Mouse (Mus musculus) MEL (cell line): ENCODE measurements around the gene Ciita. TPM values are rescaled to one million over a fixed set of nuclear protein-coding genes. Genes with fewer than 3 reads are reported as not detected.

Source experiments
- DNase-seq: peaks from one replicate; pipeline ENCODE4 v3.0.0; 2011; ENCODE audit warnings: low read depth, low spot score
- H3K27ac ChIP-seq: 2 replicates; pipeline ENCODE4 v1.5.1; 2012; ENCODE audit warnings: low read depth, mild to moderate bottlenecking, control low read depth, low read length, moderate library complexity; ENCODE audit not compliant: control insufficient read depth
- H3K27me3 ChIP-seq, 2 experiments: fragments of 150-350 bp in 1 of 2; sonication (generic) in 1 of 2; 2 replicates each; pipeline ENCODE4 v1.6.1; 2012; ENCODE audit warnings: low read length in 2 of 2, mild to moderate bottlenecking in 2 of 2, improper control_type of control experiment in 1 of 2, moderate library complexity in 1 of 2; ENCODE audit not compliant: insufficient read depth in 2 of 2, control insufficient read depth in 1 of 2
- H3K36me3 ChIP-seq, 2 experiments: 2 replicates each; pipeline ENCODE4 v1.6.1; 2012 to 2014; ENCODE audit warnings: low read length in 2 of 2, improper control_type of control experiment in 1 of 2, inconsistent platforms in 1 of 2, mild to moderate bottlenecking in 1 of 2; ENCODE audit not compliant: insufficient read depth in 2 of 2, control insufficient read depth in 1 of 2
- H3K4me1 ChIP-seq, 2 experiments: fragments of 150-350 bp in 1 of 2; sonication (generic) in 1 of 2; 2 replicates each; pipeline ENCODE4 v1.6.1; 2012; ENCODE audit warnings: low read length in 2 of 2, improper control_type of control experiment in 1 of 2, mild to moderate bottlenecking in 1 of 2; ENCODE audit not compliant: insufficient read depth in 2 of 2, control insufficient read depth in 1 of 2
- H3K4me3 ChIP-seq, 2 experiments: fragments of 150-350 bp in 1 of 2; sonication (generic) in 1 of 2; 2 replicates each; pipeline ENCODE4 v1.5.1; 2012; ENCODE audit warnings: low read depth in 2 of 2, low read length in 2 of 2, mild to moderate bottlenecking in 2 of 2, moderate library complexity in 2 of 2, control low read depth in 1 of 2, improper control_type of control experiment in 1 of 2; ENCODE audit not compliant: control insufficient read depth in 1 of 2, insufficient read depth in 1 of 2
- H3K79me2 ChIP-seq: 2 replicates; pipeline ENCODE4 v1.6.1; 2012; ENCODE audit warnings: mild to moderate bottlenecking, low read length, moderate library complexity; ENCODE audit not compliant: control insufficient read depth, poor library complexity, insufficient read depth
- H3K9ac ChIP-seq: 2 replicates; pipeline ENCODE4 v1.6.1; 2012; ENCODE audit warnings: low read depth, mild to moderate bottlenecking, control low read depth, low read length, moderate library complexity; ENCODE audit not compliant: control insufficient read depth, poor library complexity, severe bottlenecking
- H3K9me3 ChIP-seq: fragments of 150-350 bp; sonication (generic); replicated peaks from 2 replicates; pipeline ENCODE4 v1.6.1; 2012; ENCODE audit warnings: mild to moderate bottlenecking, low read length, improper control_type of control experiment, moderate library complexity; ENCODE audit not compliant: insufficient read depth
- BHLHE40 ChIP-seq: IDR thresholded peaks from 2 replicates; pipeline ENCODE4 v1.6.1; 2012; ENCODE audit warnings: low read depth, mild to moderate bottlenecking, inconsistent platforms, low read length, improper control_type of control experiment, borderline replicate concordance
- CHD1 ChIP-seq: IDR thresholded peaks from 2 replicates; pipeline ENCODE4 v1.6.1; 2012; ENCODE audit warnings: low read depth, mild to moderate bottlenecking, inconsistent platforms, low read length, improper control_type of control experiment
- CHD2 ChIP-seq: IDR thresholded peaks from 2 replicates; pipeline ENCODE4 v1.6.1; 2011; ENCODE audit warnings: low read length, improper control_type of control experiment
- CTCF ChIP-seq, 3 experiments: IDR thresholded peaks in 2 of 3; conservative IDR thresholded peaks in 1 of 3; 2 replicates each; pipeline ENCODE4 v1.5.1; 2011 to 2012; ENCODE audit warnings: low read length in 3 of 3, low read depth in 2 of 3, mild to moderate bottlenecking in 2 of 3, improper control_type of control experiment in 1 of 3, inconsistent platforms in 1 of 3, mixed read lengths in 1 of 3, moderate library complexity in 1 of 3; ENCODE audit not compliant: control insufficient read depth in 1 of 3, insufficient read depth in 1 of 3, poor library complexity in 1 of 3, severe bottlenecking in 1 of 3
- E2F4 ChIP-seq: IDR thresholded peaks from 2 replicates; pipeline ENCODE4 v1.6.1; 2011; ENCODE audit warnings: low read depth, low read length, improper control_type of control experiment, borderline replicate concordance
- ELF1 ChIP-seq: IDR thresholded peaks from 2 replicates; pipeline ENCODE4 v1.6.1; 2014; ENCODE audit warnings: low read depth, mild to moderate bottlenecking, inconsistent platforms, low read length, improper control_type of control experiment, moderate library complexity
- ETS1 ChIP-seq: IDR thresholded peaks from 2 replicates; pipeline ENCODE4 v1.6.1; 2012; ENCODE audit warnings: low read depth, mild to moderate bottlenecking, inconsistent platforms, low read length, improper control_type of control experiment, moderate library complexity
- GABPA ChIP-seq: IDR thresholded peaks from 2 replicates; pipeline ENCODE4 v1.6.1; 2012; ENCODE audit warnings: low read depth, mild to moderate bottlenecking, inconsistent platforms, low read length, improper control_type of control experiment, moderate library complexity
- GATA1 ChIP-seq: IDR thresholded peaks from 2 replicates; pipeline ENCODE4 v1.6.1; 2011; ENCODE audit warnings: low read depth, low read length, improper control_type of control experiment
- HCFC1 ChIP-seq: IDR thresholded peaks from 2 replicates; pipeline ENCODE4 v1.6.1; 2012; ENCODE audit warnings: low read depth, mild to moderate bottlenecking, inconsistent platforms, low read length, improper control_type of control experiment, moderate library complexity
- JUND ChIP-seq: IDR thresholded peaks from 2 replicates; pipeline ENCODE4 v1.6.1; 2011; ENCODE audit warnings: low read depth, mild to moderate bottlenecking, improper control_type of control experiment, low read length
- KAT2A ChIP-seq: conservative IDR thresholded peaks from 2 replicates; pipeline ENCODE4 v1.6.1; 2012; ENCODE audit warnings: low read depth, low read length, improper control_type of control experiment, inconsistent platforms
- MAX ChIP-seq: IDR thresholded peaks from 2 replicates; pipeline ENCODE4 v1.6.1; 2011; ENCODE audit warnings: low read length, improper control_type of control experiment
- MAZ ChIP-seq: IDR thresholded peaks from 2 replicates; pipeline ENCODE4 v1.6.1; 2012; ENCODE audit warnings: low read depth, mild to moderate bottlenecking, inconsistent platforms, low read length, improper control_type of control experiment
- MXI1 ChIP-seq: IDR thresholded peaks from 2 replicates; pipeline ENCODE4 v1.6.1; 2011; ENCODE audit warnings: mild to moderate bottlenecking, low read depth, low read length, improper control_type of control experiment
- MYC ChIP-seq: IDR thresholded peaks from 2 replicates; pipeline ENCODE4 v1.6.1; 2011; ENCODE audit warnings: low read depth, mild to moderate bottlenecking, low read length, improper control_type of control experiment, moderate library complexity
- NELFE ChIP-seq: IDR thresholded peaks from 2 replicates; pipeline ENCODE4 v1.6.1; 2011; ENCODE audit warnings: low read depth, low read length, improper control_type of control experiment
- POLR2A ChIP-seq, 2 experiments: IDR thresholded peaks; 2 replicates each; pipeline ENCODE4 v1.6.1; 2011 to 2012; ENCODE audit warnings: low read length in 2 of 2, mild to moderate bottlenecking in 2 of 2, control low read depth in 1 of 2, improper control_type of control experiment in 1 of 2, low read depth in 1 of 2, moderate library complexity in 1 of 2; ENCODE audit not compliant: control insufficient read depth in 1 of 2, insufficient read depth in 1 of 2, poor library complexity in 1 of 2
- POLR2AphosphoS2 ChIP-seq: IDR thresholded peaks from 2 replicates; pipeline ENCODE4 v1.6.1; 2011; ENCODE audit warnings: low read length, improper control_type of control experiment
- RCOR1 ChIP-seq: IDR thresholded peaks from 2 replicates; pipeline ENCODE4 v1.6.1; 2012; ENCODE audit warnings: low read depth, mild to moderate bottlenecking, inconsistent platforms, low read length, improper control_type of control experiment
- SIN3A ChIP-seq: IDR thresholded peaks from 2 replicates; pipeline ENCODE4 v1.6.1; 2012; ENCODE audit warnings: low read length, improper control_type of control experiment, inconsistent platforms
- TAL1 ChIP-seq: IDR thresholded peaks from 2 replicates; pipeline ENCODE4 v1.6.1; 2012; ENCODE audit warnings: mild to moderate bottlenecking, inconsistent platforms, low read length, moderate library complexity, mixed read lengths
- TBP ChIP-seq: IDR thresholded peaks from 2 replicates; pipeline ENCODE4 v1.8.0; 2011; ENCODE audit warnings: low read depth, low read length, improper control_type of control experiment
- TCF12 ChIP-seq: IDR thresholded peaks from 2 replicates; pipeline ENCODE4 v1.6.1; 2014; ENCODE audit warnings: low read depth, mild to moderate bottlenecking, inconsistent platforms, low read length, improper control_type of control experiment, moderate library complexity
- USF2 ChIP-seq, 2 experiments: IDR thresholded peaks; 2 replicates each; pipeline ENCODE4 v1.6.1; 2011 to 2012; ENCODE audit warnings: improper control_type of control experiment in 2 of 2, low read length in 2 of 2, borderline replicate concordance in 1 of 2, inconsistent platforms in 1 of 2, low read depth in 1 of 2, mild to moderate bottlenecking in 1 of 2; ENCODE audit not compliant: insufficient read depth in 1 of 2
- ZKSCAN1 ChIP-seq: IDR thresholded peaks from 2 replicates; pipeline ENCODE4 v1.6.1; 2012; ENCODE audit warnings: low read depth, mild to moderate bottlenecking, inconsistent platforms, low read length, improper control_type of control experiment, moderate library complexity
- ZMIZ1 ChIP-seq: IDR thresholded peaks from 2 replicates; pipeline ENCODE4 v1.6.1; 2012; ENCODE audit warnings: low read depth, mild to moderate bottlenecking, inconsistent platforms, low read length, improper control_type of control experiment, moderate library complexity
- ZNF384 ChIP-seq: IDR thresholded peaks from 2 replicates; pipeline ENCODE4 v1.6.1; 2012; ENCODE audit warnings: low read depth, mild to moderate bottlenecking, inconsistent platforms, low read length, improper control_type of control experiment
- polyA plus RNA-seq, 2 experiments: library from polyadenylated mRNA; stranded (reverse) in 1 of 2; unstranded in 1 of 2; fragments of >175 nt in 1 of 2; fragments of >200 nt in 1 of 2; gene quantifications; 2 replicates each; pipeline versions ENCODE4 v1.2.1 to v1.2.4; 2012; ENCODE audit warnings: low replicate concordance in 2 of 2, low read depth in 1 of 2; ENCODE audit not compliant: insufficient read length in 2 of 2, insufficient read depth in 1 of 2, missing spikeins in 1 of 2
- total RNA-seq: library from RNA; depleted of rRNA; stranded (reverse); fragments of 300-350 nt; gene quantifications from 2 replicates; pipeline ENCODE4 v1.2.3, GENCODE M21; 2012

The Ciita gene
- total and polyA plus RNA-seq, 3 experiments, result 0.04 TPM; not detected in 2

- no peaks in the 10 kb centered on the region for H3K9me3 ChIP-seq
- peaks cover 7 to 20% of the 10 kb centered on the region in 2 experiments for H3K4me1 ChIP-seq
- peak overlapping the region; percentile 66 to 74 for H3K4me3 ChIP-seq
- peaks cover 0 to 7% of the 10 kb centered on the region in 2 experiments; a peak in 1 of 4 replicates for H3K36me3 ChIP-seq
- H3K27me3 ChIP-seq, result no peaks in the 10 kb centered on the region
- TF ChIP-seq SIN3A, result 0 out of 2 replicates have a peak, but pooled peaks have one; percentile 30
- no peak for TF ChIP-seq CHD2
- TF ChIP-seq ZKSCAN1, result no peak
- 0 out of 2 replicates have a peak, but pooled peaks have one; percentile 28 for TF ChIP-seq ETS1
- TF ChIP-seq CTCF (IDR thresholded peaks at IDR 0.05 in 2 of 3, conservative IDR thresholded peaks at IDR 0.05 in 1 of 3; ENCODE audit: control insufficient read depth in 1 of 3, insufficient read depth in 1 of 3, low read depth in 2 of 3, low read length in 3 of 3, poor library complexity in 1 of 3, severe bottlenecking in 1 of 3), result peak in 1 of 3 experiments; percentile 21; a peak in 1 of 6 replicates
- 0 out of 2 replicates have a peak, but pooled peaks have one; percentile 61 for TF ChIP-seq MXI1
- 0 out of 2 replicates have a peak, but pooled peaks have one; percentile 12 for TF ChIP-seq TAL1
- peak; percentile 9; the same call in 1 of the 2 replicates for TF ChIP-seq MAX
- peak overlapping the region; percentile 82 for H3K9ac ChIP-seq
- H3K79me2 ChIP-seq, result peaks cover 6% of the 10 kb centered on the region
- peak overlapping the region; percentile 3 for H3K27ac ChIP-seq
- DNase-seq, result peak; percentile 59
Observed at GRCm38 (mm10) chr16:10540763-10541597, 61.1 kb downstream of the Ciita start.

GRCm38 (mm10) chr16:10541598-10541930 is 61.7 kb downstream of the Ciita start:
- Histone ChIP-seq H3K27ac (peak overlapping the region; percentile 3), H3K79me2 (peaks cover 9% of the 10 kb centered on the region), H3K9ac (peak overlapping the region; percentile 82), H3K4me1 (peaks cover 7 to 23% of the 10 kb centered on the region in 2 experiments), H3K36me3 (peaks cover 0 to 10% of the 10 kb centered on the region in 2 experiments; a peak in 1 of 4 replicates)
- TF ChIP-seq TAL1, result no peak
- peak; percentile 14; the same call in 1 of the 2 replicates for TF ChIP-seq MXI1
- no peak for TF ChIP-seq BHLHE40
- TF ChIP-seq CHD2, result no peak
- no peak for TF ChIP-seq MYC
- no peak for TF ChIP-seq SIN3A
- no peak for TF ChIP-seq JUND
- TF ChIP-seq ZKSCAN1, result no peak
- TF ChIP-seq GABPA, result no peak
- TF ChIP-seq CTCF (IDR thresholded peaks at IDR 0.05 in 2 of 3, conservative IDR thresholded peaks at IDR 0.05 in 1 of 3; ENCODE audit: control insufficient read depth in 1 of 3, insufficient read depth in 1 of 3, low read depth in 2 of 3, low read length in 3 of 3, poor library complexity in 1 of 3, severe bottlenecking in 1 of 3), result no peak
- no peak for TF ChIP-seq KAT2A
- TF ChIP-seq CHD1, result no peak
- TF ChIP-seq GATA1, result no peak
- TF ChIP-seq ZMIZ1, result no peak
- no peak for TF ChIP-seq ELF1
- TF ChIP-seq HCFC1, result no peak
- TF ChIP-seq NELFE, result 0 out of 2 replicates have a peak, but pooled peaks have one; percentile 15
- TF ChIP-seq E2F4, result no peak
- TF ChIP-seq TBP, result peak; percentile 87
- no peak for TF ChIP-seq TCF12
- TF ChIP-seq MAX, result 0 out of 2 replicates have a peak, but pooled peaks have one; percentile 8
- no peak for TF ChIP-seq ETS1
- no peak for TF ChIP-seq POLR2A (IDR thresholded peaks at IDR 0.05; ENCODE audit: control insufficient read depth in 1 of 2, insufficient read depth in 1 of 2, low read depth in 1 of 2, low read length in 2 of 2, poor library complexity in 1 of 2)
- TF ChIP-seq POLR2AphosphoS2, result no peak
- TF ChIP-seq MAZ, result no peak
- TF ChIP-seq USF2 (IDR thresholded peaks at IDR 0.05; ENCODE audit: borderline replicate concordance in 1 of 2, insufficient read depth in 1 of 2, low read depth in 1 of 2, low read length in 2 of 2), result no peak
- no peak for TF ChIP-seq ZNF384
- TF ChIP-seq RCOR1, result no peak
- TF ChIP-seq, all 39 proteins: peak for 4
- DNase-seq, result peak; percentile 69
- H3K27me3 ChIP-seq, result no peaks in the 10 kb centered on the region
- H3K4me3 ChIP-seq, result peak overlapping the region; percentile 66 to 74
- H3K9me3 ChIP-seq, result no peaks in the 10 kb centered on the region
